Mouse (Mus musculus) MEL (cell line): ENCODE data around the gene Slc51b. TPM values are rescaled to one million over a fixed set of nuclear protein-coding genes. Genes with fewer than 3 reads are reported as not detected.
A peak's percentile ranks its signal among the peaks of the same experiment; 100 is the strongest.

Source experiments
- DNase-seq: peaks from one replicate; pipeline ENCODE4 v3.0.0; 2011; ENCODE audit warnings: low read depth, low spot score
- H3K27ac ChIP-seq: 2 replicates; pipeline ENCODE4 v1.5.1; 2012; ENCODE audit warnings: low read depth, mild to moderate bottlenecking, control low read depth, low read length, moderate library complexity; ENCODE audit not compliant: control insufficient read depth
- H3K27me3 ChIP-seq, 2 experiments: fragments of 150-350 bp in 1 of 2; sonication (generic) in 1 of 2; 2 replicates each; pipeline ENCODE4 v1.6.1; 2012; ENCODE audit warnings: low read length in 2 of 2, mild to moderate bottlenecking in 2 of 2, improper control_type of control experiment in 1 of 2, moderate library complexity in 1 of 2; ENCODE audit not compliant: insufficient read depth in 2 of 2, control insufficient read depth in 1 of 2
- H3K36me3 ChIP-seq, 2 experiments: 2 replicates each; pipeline ENCODE4 v1.6.1; 2012 to 2014; ENCODE audit warnings: low read length in 2 of 2, improper control_type of control experiment in 1 of 2, inconsistent platforms in 1 of 2, mild to moderate bottlenecking in 1 of 2; ENCODE audit not compliant: insufficient read depth in 2 of 2, control insufficient read depth in 1 of 2
- H3K4me1 ChIP-seq, 2 experiments: fragments of 150-350 bp in 1 of 2; sonication (generic) in 1 of 2; 2 replicates each; pipeline ENCODE4 v1.6.1; 2012; ENCODE audit warnings: low read length in 2 of 2, improper control_type of control experiment in 1 of 2, mild to moderate bottlenecking in 1 of 2; ENCODE audit not compliant: insufficient read depth in 2 of 2, control insufficient read depth in 1 of 2
- H3K4me3 ChIP-seq, 2 experiments: fragments of 150-350 bp in 1 of 2; sonication (generic) in 1 of 2; 2 replicates each; pipeline ENCODE4 v1.5.1; 2012; ENCODE audit warnings: low read depth in 2 of 2, low read length in 2 of 2, mild to moderate bottlenecking in 2 of 2, moderate library complexity in 2 of 2, control low read depth in 1 of 2, improper control_type of control experiment in 1 of 2; ENCODE audit not compliant: control insufficient read depth in 1 of 2, insufficient read depth in 1 of 2
- H3K79me2 ChIP-seq: 2 replicates; pipeline ENCODE4 v1.6.1; 2012; ENCODE audit warnings: mild to moderate bottlenecking, low read length, moderate library complexity; ENCODE audit not compliant: control insufficient read depth, poor library complexity, insufficient read depth
- H3K9ac ChIP-seq: 2 replicates; pipeline ENCODE4 v1.6.1; 2012; ENCODE audit warnings: low read depth, mild to moderate bottlenecking, control low read depth, low read length, moderate library complexity; ENCODE audit not compliant: control insufficient read depth, poor library complexity, severe bottlenecking
- H3K9me3 ChIP-seq: fragments of 150-350 bp; sonication (generic); replicated peaks from 2 replicates; pipeline ENCODE4 v1.6.1; 2012; ENCODE audit warnings: mild to moderate bottlenecking, low read length, improper control_type of control experiment, moderate library complexity; ENCODE audit not compliant: insufficient read depth
- CHD1 ChIP-seq: IDR thresholded peaks from 2 replicates; pipeline ENCODE4 v1.6.1; 2012; ENCODE audit warnings: low read depth, mild to moderate bottlenecking, inconsistent platforms, low read length, improper control_type of control experiment
- CTCF ChIP-seq, 3 experiments: IDR thresholded peaks in 2 of 3; conservative IDR thresholded peaks in 1 of 3; 2 replicates each; pipeline ENCODE4 v1.5.1; 2011 to 2012; ENCODE audit warnings: low read length in 3 of 3, low read depth in 2 of 3, mild to moderate bottlenecking in 2 of 3, improper control_type of control experiment in 1 of 3, inconsistent platforms in 1 of 3, mixed read lengths in 1 of 3, moderate library complexity in 1 of 3; ENCODE audit not compliant: control insufficient read depth in 1 of 3, insufficient read depth in 1 of 3, poor library complexity in 1 of 3, severe bottlenecking in 1 of 3
- E2F4 ChIP-seq: IDR thresholded peaks from 2 replicates; pipeline ENCODE4 v1.6.1; 2011; ENCODE audit warnings: low read depth, low read length, improper control_type of control experiment, borderline replicate concordance
- GABPA ChIP-seq: IDR thresholded peaks from 2 replicates; pipeline ENCODE4 v1.6.1; 2012; ENCODE audit warnings: low read depth, mild to moderate bottlenecking, inconsistent platforms, low read length, improper control_type of control experiment, moderate library complexity
- GATA1 ChIP-seq: IDR thresholded peaks from 2 replicates; pipeline ENCODE4 v1.6.1; 2011; ENCODE audit warnings: low read depth, low read length, improper control_type of control experiment
- MAFK ChIP-seq: IDR thresholded peaks from 2 replicates; pipeline ENCODE4 v1.6.1; 2011; ENCODE audit warnings: low read depth, mild to moderate bottlenecking, low read length, improper control_type of control experiment, borderline replicate concordance
- MYB ChIP-seq: IDR thresholded peaks from 2 replicates; pipeline ENCODE4 v1.6.1; 2011; ENCODE audit warnings: mild to moderate bottlenecking, low read depth, low read length, improper control_type of control experiment
- POLR2AphosphoS2 ChIP-seq: IDR thresholded peaks from 2 replicates; pipeline ENCODE4 v1.6.1; 2011; ENCODE audit warnings: low read length, improper control_type of control experiment
- RAD21 ChIP-seq: IDR thresholded peaks from 2 replicates; pipeline ENCODE4 v1.6.1; 2011; ENCODE audit warnings: mild to moderate bottlenecking, low read depth, low read length, improper control_type of control experiment
- RCOR1 ChIP-seq: IDR thresholded peaks from 2 replicates; pipeline ENCODE4 v1.6.1; 2012; ENCODE audit warnings: low read depth, mild to moderate bottlenecking, inconsistent platforms, low read length, improper control_type of control experiment
- SMC3 ChIP-seq: IDR thresholded peaks from 2 replicates; pipeline ENCODE4 v1.6.1; 2011; ENCODE audit warnings: low read depth, low read length, improper control_type of control experiment
- TAL1 ChIP-seq: IDR thresholded peaks from 2 replicates; pipeline ENCODE4 v1.6.1; 2012; ENCODE audit warnings: mild to moderate bottlenecking, inconsistent platforms, low read length, moderate library complexity, mixed read lengths
- TCF12 ChIP-seq: IDR thresholded peaks from 2 replicates; pipeline ENCODE4 v1.6.1; 2014; ENCODE audit warnings: low read depth, mild to moderate bottlenecking, inconsistent platforms, low read length, improper control_type of control experiment, moderate library complexity
- USF1 ChIP-seq: IDR thresholded peaks from 2 replicates; pipeline ENCODE4 v1.6.1; 2014; ENCODE audit warnings: low read depth, mild to moderate bottlenecking, inconsistent platforms, low read length, improper control_type of control experiment, moderate library complexity
- ZC3H11A ChIP-seq: IDR thresholded peaks from 2 replicates; pipeline ENCODE4 v1.6.1; 2012; ENCODE audit warnings: low read depth, mild to moderate bottlenecking, inconsistent platforms, low read length, improper control_type of control experiment
- ZKSCAN1 ChIP-seq: IDR thresholded peaks from 2 replicates; pipeline ENCODE4 v1.6.1; 2012; ENCODE audit warnings: low read depth, mild to moderate bottlenecking, inconsistent platforms, low read length, improper control_type of control experiment, moderate library complexity
- ZMIZ1 ChIP-seq: IDR thresholded peaks from 2 replicates; pipeline ENCODE4 v1.6.1; 2012; ENCODE audit warnings: low read depth, mild to moderate bottlenecking, inconsistent platforms, low read length, improper control_type of control experiment, moderate library complexity
- polyA plus RNA-seq, 2 experiments: library from polyadenylated mRNA; stranded (reverse) in 1 of 2; unstranded in 1 of 2; fragments of >175 nt in 1 of 2; fragments of >200 nt in 1 of 2; gene quantifications; 2 replicates each; pipeline versions ENCODE4 v1.2.1 to v1.2.4; 2012; ENCODE audit warnings: low replicate concordance in 2 of 2, low read depth in 1 of 2; ENCODE audit not compliant: insufficient read length in 2 of 2, insufficient read depth in 1 of 2, missing spikeins in 1 of 2
- total RNA-seq: library from RNA; depleted of rRNA; stranded (reverse); fragments of 300-350 nt; gene quantifications from 2 replicates; pipeline ENCODE4 v1.2.3, GENCODE M21; 2012

Slc51b gene
- total and polyA plus RNA-seq, 3 experiments, result not detected

DNA sequence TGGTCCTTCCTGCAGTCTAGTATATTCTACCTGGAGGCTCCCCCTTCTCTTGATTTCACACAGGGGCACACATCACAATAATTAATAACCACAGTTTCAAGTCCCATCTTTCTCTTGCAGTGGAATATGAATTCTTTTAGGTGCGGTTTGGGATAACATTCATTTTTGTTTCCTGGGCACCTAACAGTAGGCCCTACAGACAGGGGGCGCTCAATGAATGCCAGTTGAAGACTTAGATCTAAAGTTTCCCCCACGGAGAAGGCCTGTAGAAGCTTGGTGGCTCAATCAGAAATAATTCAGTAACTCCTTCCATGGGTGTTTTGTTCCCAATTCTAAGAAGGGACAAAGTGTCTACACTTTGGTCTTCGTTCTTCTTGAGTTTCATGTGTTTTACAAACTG is 50.3 kb downstream of the Slc51b start:
- H3K4me3 ChIP-seq, result no peak overlapping the region

DNA sequence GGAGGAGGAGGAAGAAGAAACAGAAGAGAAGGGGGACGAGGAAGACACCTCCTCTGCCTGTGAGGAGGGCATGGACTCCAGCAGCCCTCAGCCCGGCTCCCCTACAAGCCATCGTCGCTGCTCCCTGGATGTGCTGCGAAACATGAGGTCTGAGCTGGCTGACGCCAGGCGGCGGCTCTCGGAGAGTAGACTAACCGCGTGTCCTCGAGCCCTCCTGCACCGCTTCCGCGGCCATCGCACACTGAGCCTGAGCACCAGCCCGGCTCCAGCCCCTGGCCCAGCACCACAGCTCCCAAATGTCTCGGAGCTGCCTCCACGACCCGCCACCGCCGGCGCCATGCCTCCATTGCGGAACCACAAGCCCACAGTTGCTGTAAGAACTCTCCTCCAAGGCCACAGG is 51.0 kb downstream of the Slc51b start:
- H3K27ac ChIP-seq, result no peak overlapping the region
- no peaks in the 10 kb centered on the region for H3K4me1 ChIP-seq
- no peak overlapping the region for H3K4me3 ChIP-seq
- H3K9me3 ChIP-seq, result no peaks in the 10 kb centered on the region
- no peaks in the 10 kb centered on the region for H3K27me3 ChIP-seq
- no peaks in the 10 kb centered on the region for H3K36me3 ChIP-seq
- no peak for TF ChIP-seq RAD21
- TF ChIP-seq ZKSCAN1, result no peak
- TF ChIP-seq CHD1, result no peak
- no peak for TF ChIP-seq USF1
- no peak for TF ChIP-seq POLR2AphosphoS2
- no peak for TF ChIP-seq GABPA
- TF ChIP-seq TAL1, result no peak
- H3K79me2 ChIP-seq, result no peaks in the 10 kb centered on the region
- no peak overlapping the region for H3K9ac ChIP-seq
- DNase-seq, result no peak

More for the DNA sequence above, 50.3 kb downstream of the Slc51b start:
- Histone ChIP-seq H3K4me1 (no peaks in the 10 kb centered on the region), H3K79me2 (no peaks in the 10 kb centered on the region), H3K9me3 (no peaks in the 10 kb centered on the region), H3K27ac (no peak overlapping the region), H3K27me3 (no peaks in the 10 kb centered on the region), H3K9ac (no peak overlapping the region), H3K36me3 (no peaks in the 10 kb centered on the region)
- DNase-seq, result peak; percentile 39
- TF ChIP-seq CTCF (IDR thresholded peaks at IDR 0.05 in 2 of 3, conservative IDR thresholded peaks at IDR 0.05 in 1 of 3; ENCODE audit: control insufficient read depth in 1 of 3, insufficient read depth in 1 of 3, low read depth in 2 of 3, low read length in 3 of 3, poor library complexity in 1 of 3, severe bottlenecking in 1 of 3), result peak; percentile 41 to 65 (median 57)
- TF ChIP-seq ZMIZ1, result no peak
- no peak for TF ChIP-seq TCF12
- peak; percentile 57 for TF ChIP-seq RAD21
- TF ChIP-seq ZKSCAN1, result no peak
- no peak for TF ChIP-seq E2F4
- TF ChIP-seq GATA1, result no peak
- peak; percentile 44 for TF ChIP-seq SMC3
- TF ChIP-seq ZC3H11A, result peak; percentile 29; the same call in 1 of the 2 replicates
- TF ChIP-seq MYB, result no peak
- no peak for TF ChIP-seq USF1
- TF ChIP-seq MAFK, result no peak

DNA sequence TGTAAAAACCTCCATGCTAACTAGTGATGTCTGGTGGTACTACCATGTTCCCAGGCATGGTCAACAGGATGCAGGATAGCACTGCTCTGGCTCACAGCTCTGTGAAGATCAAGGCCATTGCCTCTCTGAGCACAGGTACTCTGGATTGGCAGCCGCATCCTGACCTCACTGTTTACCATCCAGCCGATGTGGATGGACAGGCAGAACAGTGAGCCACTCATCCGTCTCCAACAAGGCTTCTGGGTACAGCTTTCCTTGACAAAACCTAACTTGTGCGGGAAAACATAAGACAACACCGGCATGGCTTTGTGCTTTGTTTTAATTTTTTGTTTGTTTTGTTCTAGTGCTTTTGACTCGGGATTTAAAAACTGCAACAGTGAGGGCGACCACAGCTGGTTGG is 57.0 kb downstream of the Slc51b start:
- no peaks in the 10 kb centered on the region for H3K36me3 ChIP-seq
- H3K27me3 ChIP-seq, result no peaks in the 10 kb centered on the region
- H3K9me3 ChIP-seq, result no peaks in the 10 kb centered on the region
- TF ChIP-seq GATA1 (no peak), RCOR1 (no peak)
- TF ChIP-seq, all 39 proteins: peak for 0
- no peak overlapping the region for H3K27ac ChIP-seq
- no peak for DNase-seq
- no peak overlapping the region for H3K4me3 ChIP-seq
- H3K4me1 ChIP-seq, result no peaks in the 10 kb centered on the region
- no peak overlapping the region for H3K9ac ChIP-seq
- no peaks in the 10 kb centered on the region for H3K79me2 ChIP-seq
